Mouse (Mus musculus): ENCODE results near the gene Pdcl2.

GRCm38 (mm10) chr5:76303379-76303744, 27.6 kb downstream of the Pdcl2 start:
- TF ChIP-seq CTCF (IDR thresholded peaks at IDR 0.05; ENCODE audit: low read depth, low read length) (no peak), POLR2A (IDR thresholded peaks at IDR 0.05; ENCODE audit: extremely low read depth, insufficient read depth, low read length) (no peak)
